Mouse (Mus musculus): ENCODE measurements at regions not wholly inside any gene's neighbourhood (a gene's known extent, or its start where the extent isn't known, plus 50 kb on each side); places are given as distances from the start of the nearest gene placed in this dataset.
"Not testable (repeated sequence)": the region's sequence is repeated elsewhere in the genome, so short reads cannot be mapped to it uniquely, and the experiment has no call there.

GRCm38 (mm10) chr13:3341416-3341815 is 196.4 kb upstream of the Gdi2 start:
- DNase-seq = no peak

GRCm38 (mm10) chr13:3343611-3344010 is 194.3 kb upstream of the Gdi2 start:
- DNase-seq = no peak

GRCm38 (mm10) chr13:3354912-3355311 is 183.0 kb upstream of the Gdi2 start:
- not testable (repeated sequence) for DNase-seq

GRCm38 (mm10) chr13:3358079-3358608 is 179.7 kb upstream of the Gdi2 start:
- peak; percentile 1 for DNase-seq

GRCm38 (mm10) chr13:3358996-3359750 is 178.7 kb upstream of the Gdi2 start:
- DNase-seq = peak; percentile 54

- DNase-seq = peak; percentile 31
These were observed 178.1 kb upstream of the Gdi2 start for GRCm38 (mm10) chr13:3359751-3360260.

- peak; percentile 69 for DNase-seq
These were observed 177.1 kb upstream of the Gdi2 start for GRCm38 (mm10) chr13:3360503-3361490.

- no peak for DNase-seq
These were observed 165.2 kb upstream of the Gdi2 start for GRCm38 (mm10) chr13:3372701-3373100.

- DNase-seq = peak; percentile 8
These were observed 164.2 kb upstream of the Gdi2 start for GRCm38 (mm10) chr13:3373522-3374220.

- DNase-seq = no peak
These were observed 163.1 kb upstream of the Gdi2 start for GRCm38 (mm10) chr13:3374796-3375195.

GRCm38 (mm10) chr13:3377801-3378200 is 160.1 kb upstream of the Gdi2 start:
- DNase-seq = not testable (repeated sequence)

GRCm38 (mm10) chr13:3405783-3406182 is 132.1 kb upstream of the Gdi2 start:
- DNase-seq = not testable (repeated sequence)

GRCm38 (mm10) chr13:3406236-3407017 is 131.4 kb upstream of the Gdi2 start:
- DNase-seq = peak; percentile 88

- DNase-seq = not testable (repeated sequence)
These were observed 127.6 kb upstream of the Gdi2 start for GRCm38 (mm10) chr13:3410281-3410680.

- DNase-seq = no peak
These were observed 120.8 kb upstream of the Gdi2 start for GRCm38 (mm10) chr13:3417026-3417425.

- DNase-seq = not testable (repeated sequence)
These were observed 82.5 kb upstream of the Gdi2 start for GRCm38 (mm10) chr13:3455374-3455773.

- DNase-seq = peak; percentile 18
These were observed 61.0 kb upstream of the Gdi2 start for GRCm38 (mm10) chr13:3476884-3477283.

- DNase-seq = peak; percentile 89
These were observed 59.7 kb upstream of the Gdi2 start for GRCm38 (mm10) chr13:3477997-3478728.
